Mouse (Mus musculus) cerebellum, postnatal 4 days (tissue): ENCODE data around the gene Trit1.

Experiments
- DNase-seq, 2 experiments: peaks; one replicate each; pipeline ENCODE4 v3.0.0; 2022; ENCODE audit warnings: low spot score in 2 of 2, mixed read lengths in 1 of 2

Trit1 gene

GRCm38 (mm10) chr4:123044842-123045241 is 28.4 kb downstream of the Trit1 start:
- DNase-seq, result no peak

GRCm38 (mm10) chr4:123046300-123046699 is 29.9 kb downstream of the Trit1 start:
- DNase-seq, result no peak

- DNase-seq, result peak; percentile 74 to 92
Observed at GRCm38 (mm10) chr4:123050681-123051211, 34.3 kb downstream of the Trit1 start.

GRCm38 (mm10) chr4:123053179-123053578 is 36.8 kb downstream of the Trit1 start:
- DNase-seq, result peak in 1 of 2 experiments; percentile 56

- DNase-seq, result no peak
Observed at GRCm38 (mm10) chr4:123054172-123054790, 37.9 kb downstream of the Trit1 start.

GRCm38 (mm10) chr4:123056560-123057109 is 40.2 kb downstream of the Trit1 start:
- DNase-seq, result no peak

- no peak for DNase-seq
Observed at GRCm38 (mm10) chr4:123057957-123058356, 41.6 kb downstream of the Trit1 start.

GRCm38 (mm10) chr4:123061744-123062143 is 45.3 kb downstream of the Trit1 start:
- DNase-seq, result no peak

- no peak for DNase-seq
Observed at GRCm38 (mm10) chr4:123068646-123069045, 52.2 kb downstream of the Trit1 start.

GRCm38 (mm10) chr4:123071266-123071966 is 55.0 kb downstream of the Trit1 start:
- peak in 1 of 2 experiments; percentile 47 for DNase-seq

- no peak for DNase-seq
Observed at GRCm38 (mm10) chr4:123076928-123077327, 60.5 kb downstream of the Trit1 start.

GRCm38 (mm10) chr4:123078231-123078630 is 61.8 kb downstream of the Trit1 start:
- DNase-seq, result no peak

GRCm38 (mm10) chr4:123080791-123081190 is 64.4 kb downstream of the Trit1 start:
- DNase-seq, result peak in 1 of 2 experiments; percentile 20

GRCm38 (mm10) chr4:123082283-123083163 is 66.1 kb downstream of the Trit1 start:
- DNase-seq, result peak; percentile 43 to 61

GRCm38 (mm10) chr4:123083323-123083902 is 67.0 kb downstream of the Trit1 start:
- no peak for DNase-seq

- no peak for DNase-seq
Observed at GRCm38 (mm10) chr4:123085290-123085689, 68.9 kb downstream of the Trit1 start.

GRCm38 (mm10) chr4:123086381-123086780 is 70.0 kb downstream of the Trit1 start:
- DNase-seq, result no peak

GRCm38 (mm10) chr4:123092621-123093020 is 76.2 kb downstream of the Trit1 start:
- no peak for DNase-seq

- DNase-seq, result no peak
Observed at GRCm38 (mm10) chr4:123093064-123093776, 76.8 kb downstream of the Trit1 start.

GRCm38 (mm10) chr4:123093869-123094268 is 77.5 kb downstream of the Trit1 start:
- DNase-seq, result no peak
